Mouse (Mus musculus) midbrain, embryonic 11.5 days (tissue): ENCODE results near the gene Gm6525. TPM values are rescaled to one million over a fixed set of nuclear protein-coding genes. Genes with fewer than 3 reads are reported as not detected.
A peak's percentile ranks its signal among the peaks of the same experiment; 100 is the strongest.

Experiments used
- ATAC-seq: fragments of 200-750 bp; cut with Nextera tagmentation; 2 replicates; pipeline ENCODE4 v1.8.0; 2017; ENCODE audit warnings: moderate TSS enrichment, moderate library complexity; ENCODE audit not compliant: low FRiP score
- DNase-seq: peaks from one replicate; pipeline ENCODE4 v3.0.0; 2015; ENCODE audit warnings: low spot score; ENCODE audit errors: missing footprints
- H3K27ac ChIP-seq: fragments of 300-500 bp; sonication (generic); 2 replicates; pipeline ENCODE4 v1.5.1; 2014; ENCODE audit warnings: low read depth, low read length
- H3K27me3 ChIP-seq: fragments of 300-500 bp; sonication (generic); 2 replicates; pipeline ENCODE4 v1.6.1; 2014; ENCODE audit warnings: mild to moderate bottlenecking, low read length, moderate library complexity, mixed read lengths; ENCODE audit not compliant: control insufficient read depth, insufficient read depth
- H3K36me3 ChIP-seq: fragments of 300-500 bp; sonication (generic); 2 replicates; pipeline ENCODE4 v1.6.1; 2014; ENCODE audit warnings: mild to moderate bottlenecking, low read length, moderate library complexity, mixed read lengths; ENCODE audit not compliant: control insufficient read depth, insufficient read depth
- H3K4me1 ChIP-seq: fragments of 300-500 bp; sonication (generic); 2 replicates; pipeline ENCODE4 v1.6.1; 2014; ENCODE audit warnings: low read length; ENCODE audit not compliant: control insufficient read depth, insufficient read depth
- H3K4me2 ChIP-seq: fragments of 300-500 bp; sonication (generic); 2 replicates; pipeline ENCODE4 v1.6.1; 2014; ENCODE audit warnings: mild to moderate bottlenecking, moderate library complexity
- H3K4me3 ChIP-seq: fragments of 300-500 bp; sonication (generic); 2 replicates; pipeline ENCODE4 v1.5.1; 2014; ENCODE audit warnings: low read depth, low read length
- H3K9ac ChIP-seq: fragments of 300-500 bp; sonication (generic); 2 replicates; pipeline ENCODE4 v1.6.1; 2014; ENCODE audit warnings: low read length
- H3K9me3 ChIP-seq: fragments of 300-500 bp; sonication (generic); 2 replicates; pipeline ENCODE4 v1.6.1; 2016; ENCODE audit warnings: low read length; ENCODE audit not compliant: control insufficient read depth
- WGBS: fragments of 180-500 bp; shearing (Covaris S2); extraction: QIAGEN DNeasy Blood & Tissue Kit; methylation state at CpG from one replicate; pipeline ENCODE4 v1.1.7; 2014; 5-methylcytosine and 5-hydroxymethylcytosine counted together
- polyA plus RNA-seq: library from polyadenylated mRNA; unstranded; fragments of >200 nt; fragmentation: Nextera tagmentation; extraction: Ambion mirVana; gene quantifications from 2 replicates; pipeline ENCODE4 v1.2.1, GENCODE M21; 2014

The Gm6525 gene
- polyA plus RNA-seq, 1 experiment from 2014 or later: 0.83 TPM

DNA sequence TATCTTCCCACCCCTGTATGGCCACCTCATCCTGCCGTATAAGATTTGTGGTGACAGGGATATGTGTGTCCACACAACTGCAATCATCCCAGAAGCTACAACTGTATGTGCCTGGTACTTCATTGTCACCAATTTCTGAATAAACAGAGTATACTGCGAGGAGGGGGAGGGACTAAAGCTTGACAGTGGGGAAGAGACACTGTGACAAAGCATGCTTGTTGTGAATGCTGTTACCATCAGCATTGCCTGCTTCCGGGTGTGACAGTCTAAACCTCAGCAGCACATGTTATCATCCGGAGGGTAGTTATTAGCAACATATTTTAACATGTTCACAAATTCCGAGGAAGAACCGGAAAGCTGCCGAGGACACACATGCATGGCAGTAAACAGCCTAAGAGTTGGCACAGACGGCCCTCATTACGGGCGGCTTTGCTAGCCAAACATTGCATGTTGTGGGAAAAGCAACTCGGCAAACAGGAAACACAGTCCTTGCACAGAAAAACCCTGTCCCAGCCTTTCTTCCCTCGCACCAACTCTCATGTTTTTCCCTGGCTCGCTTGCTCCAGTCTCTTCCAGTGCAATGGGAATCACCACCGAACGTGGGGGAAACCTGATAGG, 41.9 kb downstream of the Gm6525 start:
- Histone ChIP-seq H3K9ac (no peak overlapping the region), H3K36me3 (no peaks in the 10 kb centered on the region), H3K4me2 (no peak overlapping the region), H3K9me3 (no peaks in the 10 kb centered on the region), H3K27me3 (no peaks in the 10 kb centered on the region), H3K4me3 (no peak overlapping the region), H3K27ac (no peak overlapping the region), H3K4me1 (peaks cover 26% of the 10 kb centered on the region)
- ATAC-seq (no peak), DNase-seq (no peak)
- WGBS: 86% methylated on average over 15 of the region's 15 CpGs

DNA sequence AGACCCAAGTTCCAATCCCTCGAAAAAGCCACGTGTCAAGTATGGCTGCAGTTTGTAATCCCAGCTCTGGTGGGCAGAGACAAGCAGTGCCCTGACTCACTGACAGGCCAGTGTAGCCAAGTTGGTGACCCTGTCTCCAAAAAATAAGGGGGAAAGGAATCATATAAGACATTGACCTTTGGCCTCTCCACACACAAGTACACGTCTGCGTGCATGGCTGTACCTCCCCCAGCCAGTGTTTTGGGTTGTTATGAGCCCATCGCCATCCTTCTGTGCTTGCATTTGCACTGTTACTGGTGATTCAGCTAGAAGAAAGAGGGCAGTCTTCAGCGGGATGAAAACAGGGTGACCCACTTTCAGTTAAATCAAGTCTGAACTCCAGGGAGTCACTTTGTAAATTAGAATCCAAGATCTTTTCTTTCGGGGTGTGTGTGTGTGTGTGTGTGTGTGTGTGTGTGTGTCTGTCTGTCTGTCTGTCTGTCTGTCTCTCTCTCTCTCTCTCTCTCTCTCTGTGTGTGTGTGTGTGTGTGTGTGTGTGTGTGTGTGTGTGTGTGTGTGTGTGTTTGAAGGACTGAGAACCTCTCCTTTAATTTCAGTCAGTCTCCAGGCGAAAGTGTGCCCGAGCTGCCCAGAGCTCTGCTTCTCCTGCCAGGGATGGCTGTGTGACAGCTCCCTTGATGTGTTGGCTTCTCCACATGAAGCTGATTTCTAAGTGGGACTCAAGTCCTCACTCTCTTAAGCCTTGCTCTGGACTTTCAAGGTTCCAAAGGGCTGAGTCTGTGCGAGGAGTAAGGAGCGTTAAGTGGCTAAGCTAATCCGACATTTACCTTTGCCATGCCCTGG, 43.4 kb downstream of the Gm6525 start:
- no peaks in the 10 kb centered on the region for H3K9me3 ChIP-seq
- peak overlapping the region; percentile 4; the same call in 1 of the 2 replicates for H3K9ac ChIP-seq
- H3K4me2 ChIP-seq: peak overlapping the region; percentile 67
- no peak overlapping the region for H3K4me3 ChIP-seq
- no peak overlapping the region for H3K27ac ChIP-seq
- H3K27me3 ChIP-seq: no peaks in the 10 kb centered on the region
- no peaks in the 10 kb centered on the region for H3K36me3 ChIP-seq
- WGBS: 50% methylated on average over 12 of the region's 12 CpGs
- H3K4me1 ChIP-seq: peaks cover 29% of the 10 kb centered on the region
- ATAC-seq (no peak), DNase-seq (no peak)

- H3K9ac ChIP-seq: peak overlapping the region; percentile 18; the same call in 1 of the 2 replicates
- 41% methylated on average over 4 of the region's 4 CpGs for WGBS
- H3K9me3 ChIP-seq: no peaks in the 10 kb centered on the region
- H3K27ac ChIP-seq: no peak overlapping the region
- H3K4me1 ChIP-seq: peaks cover 29% of the 10 kb centered on the region
- no peaks in the 10 kb centered on the region for H3K36me3 ChIP-seq
- no peaks in the 10 kb centered on the region for H3K27me3 ChIP-seq
- peak overlapping the region; percentile 9; the same call in 1 of the 2 replicates for H3K4me3 ChIP-seq
- ATAC-seq (no peak), DNase-seq (peak; percentile 87)
- peak overlapping the region; percentile 67 for H3K4me2 ChIP-seq
These were observed 44.1 kb downstream of the Gm6525 start for GRCm38 (mm10) chr3:84217961-84218351.

DNA sequence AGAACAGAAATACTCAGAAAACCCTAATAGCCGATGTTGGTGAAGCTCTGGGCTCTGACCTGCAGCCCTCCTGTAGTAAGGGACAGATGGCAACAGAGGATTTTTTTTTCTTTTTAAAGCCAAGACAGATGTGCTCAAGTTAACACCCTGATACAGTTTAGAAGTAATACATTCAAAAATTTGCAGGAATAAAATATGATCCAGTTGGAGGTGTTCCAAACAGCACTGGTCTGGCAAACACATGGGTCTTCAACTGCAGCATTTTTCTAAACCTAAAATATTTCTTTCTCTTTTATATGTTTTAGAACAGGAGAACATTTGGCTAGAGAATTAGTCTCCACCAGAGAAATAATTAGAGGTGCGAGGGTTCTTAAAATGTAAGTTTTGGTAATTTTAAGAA, 44.6 kb downstream of the Gm6525 start:
- Histone ChIP-seq H3K9ac (peak overlapping the region; percentile 18; the same call in 1 of the 2 replicates), H3K27me3 (no peaks in the 10 kb centered on the region), H3K4me3 (peak overlapping the region; percentile 48), H3K27ac (no peak overlapping the region), H3K9me3 (no peaks in the 10 kb centered on the region), H3K4me2 (peak overlapping the region; percentile 67), H3K36me3 (no peaks in the 10 kb centered on the region), H3K4me1 (peaks cover 29% of the 10 kb centered on the region)
- DNase-seq (no peak), ATAC-seq (no peak)
- WGBS: 49% methylated on average over 2 of the region's 2 CpGs

- ATAC-seq (0 out of 2 replicates have a peak, but pooled peaks have one; percentile 45), DNase-seq (peak; percentile 93)
- H3K4me2 ChIP-seq: peak overlapping the region; percentile 67
- peak overlapping the region; percentile 52 for H3K9ac ChIP-seq
- H3K27ac ChIP-seq: peak overlapping the region; percentile 62
- no peaks in the 10 kb centered on the region for H3K9me3 ChIP-seq
- WGBS: 11% methylated on average over 2 of the region's 2 CpGs
- no peaks in the 10 kb centered on the region for H3K27me3 ChIP-seq
- no peaks in the 10 kb centered on the region for H3K36me3 ChIP-seq
- peaks cover 29% of the 10 kb centered on the region for H3K4me1 ChIP-seq
- peak overlapping the region; percentile 48 for H3K4me3 ChIP-seq
These were observed 45.3 kb downstream of the Gm6525 start for GRCm38 (mm10) chr3:84219166-84219710.

- H3K9me3 ChIP-seq: no peaks in the 10 kb centered on the region
- peaks cover 29% of the 10 kb centered on the region for H3K4me1 ChIP-seq
- H3K9ac ChIP-seq: peak overlapping the region; percentile 72
- peak overlapping the region; percentile 67 for H3K4me2 ChIP-seq
- peak overlapping the region; percentile 79 for H3K27ac ChIP-seq
- peak overlapping the region; percentile 48 for H3K4me3 ChIP-seq
- no peaks in the 10 kb centered on the region for H3K27me3 ChIP-seq
- WGBS: 1% methylated on average over 9 of the region's 9 CpGs
- no peaks in the 10 kb centered on the region for H3K36me3 ChIP-seq
- peak; percentile 84 for ATAC-seq
- peak; percentile 91 for DNase-seq
These were observed 45.9 kb downstream of the Gm6525 start for GRCm38 (mm10) chr3:84219720-84220273.

GRCm38 (mm10) chr3:84220326-84220725, 46.4 kb downstream of the Gm6525 start:
- H3K4me1 ChIP-seq: peaks cover 29% of the 10 kb centered on the region
- H3K4me3 ChIP-seq: peak overlapping the region; percentile 48

GRCm38 (mm10) chr3:84220748-84221147, 46.8 kb downstream of the Gm6525 start:
- Histone ChIP-seq H3K4me2 (peak overlapping the region; percentile 67), H3K27me3 (no peaks in the 10 kb centered on the region), H3K4me1 (peaks cover 28% of the 10 kb centered on the region), H3K9ac (peak overlapping the region; percentile 72), H3K4me3 (peak overlapping the region; percentile 48), H3K9me3 (no peaks in the 10 kb centered on the region), H3K27ac (peak overlapping the region; percentile 79), H3K36me3 (no peaks in the 10 kb centered on the region)
- DNase-seq (peak; percentile 96), ATAC-seq (peak; percentile 79)
- WGBS: under 1% methylated on average over 11 of the region's 11 CpGs

More at GRCm38 (mm10) chr3:84220326-84220725, 46.4 kb downstream of the Gm6525 start:
- Histone ChIP-seq H3K36me3 (no peaks in the 10 kb centered on the region), H3K9me3 (no peaks in the 10 kb centered on the region), H3K27ac (peak overlapping the region; percentile 79), H3K9ac (peak overlapping the region; percentile 72), H3K4me2 (peak overlapping the region; percentile 67), H3K27me3 (no peaks in the 10 kb centered on the region)
- ATAC-seq: peak; percentile 37
- DNase-seq: peak; percentile 89
- 0% methylated on average over 9 of the region's 9 CpGs for WGBS
